24 mouse cellular contexts compared by ENCODE assay signal in genomic region chr4:135181819-135182218, GRCm38 (mm10).
DNase-seq lines count a peak whose midpoint lies in the region; ATAC-seq lines count a peak whose summit lies in the region.
"Had no signal": no experiment of that assay in that cellular context is flagged by ENCODE, and none has a peak within 500 bp of the region (broad histone marks: within the 10 kb centered on the region; RNA-seq: fewer than 3 reads in every experiment).

No protein-coding gene starts in this region.

- DNase-seq in heart, adult 8-10 months (ENCODE audit: low spot score) = peak; percentile 11
- DNase-seq in heart, postnatal 25 days (ENCODE audit: low spot score) = no peak
- DNase-seq in B cell, adult 2 months = peak; percentile 74 to 80
- DNase-seq in c-Kit-positive CD71-negative TER-119-negative erythroid progenitor cells, embryonic 14.5 days (ENCODE audit: low read depth) = peak; percentile 51
- DNase-seq in kidney, adult 11 months = no peak
- DNase-seq in lung, postnatal 36 days = no peak
- DNase-seq in gastrocnemius, adult 8-10 months (ENCODE audit: low spot score in 2 of 2) = no peak
- DNase-seq: adrenal gland, adult 8-10 months; cerebellum, adult 11 months; cerebellum, adult 9-11 months; forebrain, postnatal 0 days; gastrocnemius, postnatal 25 days; heart, postnatal 4 days; kidney, adult 9 months; kidney, postnatal 36 days; liver, postnatal 0 days; right cerebral cortex, adult 18-20 months; thymus, postnatal 25 days had no signal

- peak; percentile 60 for ATAC-seq in megakaryocyte progenitor cell, adult 5-6 weeks (replicated peaks; ENCODE audit: poor library complexity)
- ATAC-seq: activated CD4-positive, CD25-positive, alpha-beta regulatory T cell, adult 4 months; forebrain, postnatal 0 days; hindbrain, embryonic 16.5 days; intestine, embryonic 15.5 days; liver, postnatal 0 days; lung, postnatal 0 days; midbrain, embryonic 15.5 days had no signal

- intact Hi-C loops in heart, postnatal 25 days (cut with DNase I) = no loop called here

Comparison
In these comparisons a context has a peak if more than half of its experiments do, and no peak if none do; other contexts are left out.
1. DNase-seq: peak in heart, adult 8-10 months (single experiment), B cell, adult 2 months (2 of 2) and c-Kit-positive CD71-negative TER-119-negative erythroid progenitor cells, embryonic 14.5 days (single experiment); none in heart, postnatal 25 days (single experiment), kidney, adult 11 months (single experiment), lung, postnatal 36 days (single experiment) and gastrocnemius, adult 8-10 months (0 of 2).